Mouse (Mus musculus): Measurements from ENCODE around the gene A630001G21Rik. TPM values are rescaled to one million over a fixed set of nuclear protein-coding genes. Genes with fewer than 3 reads are reported as not detected.

Gene A630001G21Rik
- polyA plus RNA-seq, 1 experiment from 2014 or later, result 1.3 TPM

GRCm38 (mm10) chr1:85692281-85692680 is 86.2 kb downstream of the A630001G21Rik start:
- Histone ChIP-seq H3K4me2 (ENCODE audit: low read depth, low read length, severe bottlenecking) (no peak overlapping the region), H3K27ac (ENCODE audit: low read depth, low read length) (no peak overlapping the region), H3K9me3 (ENCODE audit: control insufficient read depth, low read length) (no peaks in the 10 kb centered on the region), H3K4me1 (replicated peaks; ENCODE audit: control insufficient read depth, insufficient read depth, low read length) (no peaks in the 10 kb centered on the region), H3K9ac (ENCODE audit: low read length) (no peak overlapping the region), H3K36me3 (ENCODE audit: control insufficient read depth, insufficient read depth, low read length) (no peaks in the 10 kb centered on the region), H3K4me3 (ENCODE audit: low read depth, low read length) (no peak overlapping the region), H3K27me3 (ENCODE audit: control insufficient read depth, insufficient read depth, low read length) (no peaks in the 10 kb centered on the region)
- 87% methylated on average over 1 of the region's 1 CpGs for WGBS
- ATAC-seq (replicated peaks; ENCODE audit: low FRiP score) (no peak), DNase-seq (ENCODE audit: low spot score) (no peak)

GRCm38 (mm10) chr1:85690544-85690943 is 87.9 kb downstream of the A630001G21Rik start:
- H3K36me3 ChIP-seq (ENCODE audit: control insufficient read depth, insufficient read depth, low read length), result no peaks in the 10 kb centered on the region
- no peaks in the 10 kb centered on the region for H3K27me3 ChIP-seq (ENCODE audit: control insufficient read depth, insufficient read depth, low read length)
- 91% methylated on average over 3 of the region's 3 CpGs for WGBS
- H3K4me1 ChIP-seq (replicated peaks; ENCODE audit: control insufficient read depth, insufficient read depth, low read length), result no peaks in the 10 kb centered on the region
- no peaks in the 10 kb centered on the region for H3K9me3 ChIP-seq (ENCODE audit: control insufficient read depth, low read length)
- H3K27ac ChIP-seq (ENCODE audit: low read depth, low read length), result no peak overlapping the region
- no peak overlapping the region for H3K4me3 ChIP-seq (ENCODE audit: low read depth, low read length)
- H3K4me2 ChIP-seq (ENCODE audit: low read depth, low read length, severe bottlenecking), result no peak overlapping the region
- DNase-seq (ENCODE audit: low spot score) (no peak), ATAC-seq (replicated peaks; ENCODE audit: low FRiP score) (no peak)
- H3K9ac ChIP-seq (ENCODE audit: low read length), result no peak overlapping the region

GRCm38 (mm10) chr1:85687346-85687745 is 91.1 kb downstream of the A630001G21Rik start:
- no peaks in the 10 kb centered on the region for H3K27me3 ChIP-seq (ENCODE audit: control insufficient read depth, insufficient read depth, low read length)
- H3K27ac ChIP-seq (ENCODE audit: low read depth, low read length), result no peak overlapping the region
- DNase-seq (ENCODE audit: low spot score), result no peak
- no peaks in the 10 kb centered on the region for H3K36me3 ChIP-seq (ENCODE audit: control insufficient read depth, insufficient read depth, low read length)
- no peak overlapping the region for H3K9ac ChIP-seq (ENCODE audit: low read length)
- no peak overlapping the region for H3K4me3 ChIP-seq (ENCODE audit: low read depth, low read length)
- H3K9me3 ChIP-seq (ENCODE audit: control insufficient read depth, low read length), result no peaks in the 10 kb centered on the region
- ATAC-seq (replicated peaks; ENCODE audit: low FRiP score), result no peak
- H3K4me2 ChIP-seq (ENCODE audit: low read depth, low read length, severe bottlenecking), result no peak overlapping the region
- 76% methylated on average over 5 of the region's 5 CpGs for WGBS
- no peaks in the 10 kb centered on the region for H3K4me1 ChIP-seq (replicated peaks; ENCODE audit: control insufficient read depth, insufficient read depth, low read length)

GRCm38 (mm10) chr1:85686666-85687065 is 91.8 kb downstream of the A630001G21Rik start:
- no peak overlapping the region for H3K4me2 ChIP-seq (ENCODE audit: low read depth, low read length, severe bottlenecking)
- no peak overlapping the region for H3K27ac ChIP-seq (ENCODE audit: low read depth, low read length)
- 80% methylated on average over 5 of the region's 5 CpGs for WGBS
- no peaks in the 10 kb centered on the region for H3K27me3 ChIP-seq (ENCODE audit: control insufficient read depth, insufficient read depth, low read length)
- ATAC-seq (replicated peaks; ENCODE audit: low FRiP score) (no peak), DNase-seq (ENCODE audit: low spot score) (no peak)
- H3K9me3 ChIP-seq (ENCODE audit: control insufficient read depth, low read length), result no peaks in the 10 kb centered on the region
- H3K36me3 ChIP-seq (ENCODE audit: control insufficient read depth, insufficient read depth, low read length), result no peaks in the 10 kb centered on the region
- no peaks in the 10 kb centered on the region for H3K4me1 ChIP-seq (replicated peaks; ENCODE audit: control insufficient read depth, insufficient read depth, low read length)
- no peak overlapping the region for H3K4me3 ChIP-seq (ENCODE audit: low read depth, low read length)
- no peak overlapping the region for H3K9ac ChIP-seq (ENCODE audit: low read length)

GRCm38 (mm10) chr1:85680226-85680625 is 98.2 kb downstream of the A630001G21Rik start:
- no peak overlapping the region for H3K9ac ChIP-seq (ENCODE audit: low read length)
- no peak overlapping the region for H3K4me2 ChIP-seq (ENCODE audit: low read depth, low read length, severe bottlenecking)
- no peaks in the 10 kb centered on the region for H3K27me3 ChIP-seq (ENCODE audit: control insufficient read depth, insufficient read depth, low read length)
- H3K4me3 ChIP-seq (ENCODE audit: low read depth, low read length), result no peak overlapping the region
- DNase-seq (ENCODE audit: low spot score), result no peak
- no peaks in the 10 kb centered on the region for H3K36me3 ChIP-seq (ENCODE audit: control insufficient read depth, insufficient read depth, low read length)
- no peak overlapping the region for H3K27ac ChIP-seq (ENCODE audit: low read depth, low read length)
- no peak for ATAC-seq (replicated peaks; ENCODE audit: low FRiP score)
- H3K9me3 ChIP-seq (ENCODE audit: control insufficient read depth, low read length), result no peaks in the 10 kb centered on the region
- WGBS, result 77% methylated on average over 4 of the region's 4 CpGs
- no peaks in the 10 kb centered on the region for H3K4me1 ChIP-seq (replicated peaks; ENCODE audit: control insufficient read depth, insufficient read depth, low read length)

Small RNAs within 50 kb of the gene (microRNA-seq; reads per million reads assigned to microRNA genes)
- gene Gm25472 (ENCODE audit: insufficient number of aligned reads), result not detected
- gene Mir8096 (ENCODE audit: insufficient number of aligned reads), result not detected

Other genes starting within 250 kb of the A630001G21Rik start
- not detected in 2 replicates for gene G530012D18Rik, start 203.0 kb downstream of the A630001G21Rik start, polyA plus RNA-seq (2014; fragmentation: Nextera tagmentation; extraction: Ambion mirVana)
- gene Sp110, start 179.8 kb downstream of the A630001G21Rik start, polyA plus RNA-seq (2014; fragmentation: Nextera tagmentation; extraction: Ambion mirVana), result 0.33 and 0.59 TPM in 2 replicates
- gene Sp140, start 178.3 kb downstream of the A630001G21Rik start, polyA plus RNA-seq (2014; fragmentation: Nextera tagmentation; extraction: Ambion mirVana), result 0.43 and 0.59 TPM in 2 replicates
- 0.29 and 0.65 TPM in 2 replicates for gene Sp100, start 128.7 kb downstream of the A630001G21Rik start, polyA plus RNA-seq (2014; fragmentation: Nextera tagmentation; extraction: Ambion mirVana)
- gene Cab39, start 14.8 kb upstream of the A630001G21Rik start, polyA plus RNA-seq (2014; fragmentation: Nextera tagmentation; extraction: Ambion mirVana), result 59.7 and 62.3 TPM in 2 replicates
- 65.3 and 74.7 TPM in 2 replicates for gene Itm2c, start 115.6 kb upstream of the A630001G21Rik start, polyA plus RNA-seq (2014; fragmentation: Nextera tagmentation; extraction: Ambion mirVana)
- 0.60 and 1.1 TPM in 2 replicates for gene 4933407L21Rik, start 149.8 kb upstream of the A630001G21Rik start, polyA plus RNA-seq (2014; fragmentation: Nextera tagmentation; extraction: Ambion mirVana)
- gene Gpr55, start 182.4 kb upstream of the A630001G21Rik start, polyA plus RNA-seq (2014; fragmentation: Nextera tagmentation; extraction: Ambion mirVana), result not detected in 2 replicates
- not detected in 2 replicates for gene Spata3, start 238.2 kb upstream of the A630001G21Rik start, polyA plus RNA-seq (2014; fragmentation: Nextera tagmentation; extraction: Ambion mirVana)